In genomic region chr5:118561086-118561987, GRCm38 (mm10) we compare ENCODE assay signal across 8 mouse cellular contexts. TPM values are rescaled to one million over a fixed set of nuclear protein-coding genes. Genes with fewer than 3 reads are reported as not detected.
DNase-seq lines count a peak whose midpoint lies in the region; ATAC-seq and TF ChIP-seq lines count a peak whose summit lies in the region.

No protein-coding gene starts in this region.

- H3K4me1 ChIP-seq in kidney, adult 2 months (ENCODE audit: control insufficient read depth, insufficient read depth, low read length), result peaks cover 11% of the 10 kb centered on the region
- H3K4me1 ChIP-seq in liver, postnatal 0 days (ENCODE audit: insufficient read depth), result peaks cover 43% of the 10 kb centered on the region
- peaks cover 45% of the 10 kb centered on the region for H3K4me1 ChIP-seq in neural tube, embryonic 15.5 days

- 10% methylated on average over 57 of the region's 59 CpGs for WGBS in kidney, adult 2 months
- WGBS in liver, postnatal 0 days (ENCODE audit: insufficient replicate concordance), result under 1% methylated on average over 59 of the region's 59 CpGs
- WGBS in neural tube, embryonic 15.5 days, result under 1% methylated on average over 54 of the region's 59 CpGs

- no peak; the same call in 1 of the 2 replicates for TF ChIP-seq CTCF in layer of hippocampus, adult 2 months (conservative IDR thresholded peaks at IDR 0.05)
- no peak for TF ChIP-seq CTCF in kidney, adult 2 months (conservative IDR thresholded peaks at IDR 0.05; ENCODE audit: insufficient read depth, insufficient read length, low read depth, low read length)
- no peak for TF ChIP-seq CTCF in liver, postnatal 0 days (IDR thresholded peaks at IDR 0.05; ENCODE audit: low read depth)

- H3K9ac ChIP-seq in liver, postnatal 0 days (replicated peaks), result peak overlapping the region; percentile 82
- peak overlapping the region; percentile 91 for H3K9ac ChIP-seq in neural tube, embryonic 15.5 days (replicated peaks)

- no peaks in the 10 kb centered on the region for H3K36me3 ChIP-seq in kidney, adult 2 months (ENCODE audit: control insufficient read depth, insufficient read depth, low read length)
- H3K36me3 ChIP-seq in liver, postnatal 0 days (replicated peaks; ENCODE audit: insufficient read depth, low read length), result no peaks in the 10 kb centered on the region
- H3K36me3 ChIP-seq in neural tube, embryonic 15.5 days, result no peaks in the 10 kb centered on the region

- no peak for TF ChIP-seq POLR2A in kidney, adult 2 months (IDR thresholded peaks at IDR 0.05; ENCODE audit: low read depth, low read length)

- no peak for ATAC-seq in liver, postnatal 0 days
- peak; percentile 9; the same call in 1 of the 2 replicates for ATAC-seq in neural tube, embryonic 15.5 days (ENCODE audit: low FRiP score)

- no peak for TF ChIP-seq EP300 in liver, postnatal 0 days (IDR thresholded peaks at IDR 0.05; ENCODE audit: low read depth)

- peak overlapping the region; percentile 81 for H3K4me3 ChIP-seq in layer of hippocampus, adult 2 months
- H3K4me3 ChIP-seq in kidney, adult 2 months (ENCODE audit: insufficient read depth, low read depth, low read length), result peak overlapping the region; percentile 54
- peak overlapping the region; percentile 82 for H3K4me3 ChIP-seq in liver, postnatal 0 days (ENCODE audit: low read depth, low read length)
- peak overlapping the region; percentile 84 for H3K4me3 ChIP-seq in neural tube, embryonic 15.5 days (replicated peaks)

- H3K27me3 ChIP-seq in kidney, adult 2 months (replicated peaks; ENCODE audit: control insufficient read depth, insufficient read depth, low read length), result no peaks in the 10 kb centered on the region
- H3K27me3 ChIP-seq in liver, postnatal 0 days (ENCODE audit: insufficient read depth, low read length), result no peaks in the 10 kb centered on the region
- peaks cover 4% of the 10 kb centered on the region; the same call in 1 of the 2 replicates for H3K27me3 ChIP-seq in neural tube, embryonic 15.5 days (replicated peaks)

- peak in 1 of 2 experiments; percentile 29 for DNase-seq in layer of hippocampus, adult 2 months (ENCODE audit: low spot score in 2 of 2)
- DNase-seq in layer of hippocampus, adult 9-10 months (ENCODE audit: low spot score), result no peak
- peak; percentile 53 for DNase-seq in c-Kit-positive CD71-positive TER-119-negative erythroid progenitor cells, embryonic 14.5 days (ENCODE audit: low read depth)
- DNase-seq in gastrocnemius, postnatal 14 days, result peak; percentile 44
- peak; percentile 50 for DNase-seq in kidney, adult 2 months
- DNase-seq in liver, postnatal 0 days, result peak; percentile 59
- DNase-seq in thymus, postnatal 4 days, result peak; percentile 73

- H3K27ac ChIP-seq in layer of hippocampus, adult 2 months, result peak overlapping the region; percentile 93
- H3K27ac ChIP-seq in kidney, adult 2 months (ENCODE audit: insufficient read depth, low read depth, low read length), result no peak overlapping the region
- peak overlapping the region; percentile 97 for H3K27ac ChIP-seq in liver, postnatal 0 days (ENCODE audit: low read depth)
- peak overlapping the region; percentile 99 for H3K27ac ChIP-seq in neural tube, embryonic 15.5 days (replicated peaks)

- no peaks in the 10 kb centered on the region for H3K9me3 ChIP-seq in liver, postnatal 0 days (ENCODE audit: low read length)
- H3K9me3 ChIP-seq in neural tube, embryonic 15.5 days (replicated peaks), result no peaks in the 10 kb centered on the region

- peak overlapping the region; percentile 86 for H3K4me2 ChIP-seq in liver, postnatal 0 days (ENCODE audit: low read depth, low read length)
- H3K4me2 ChIP-seq in neural tube, embryonic 15.5 days, result peak overlapping the region; percentile 67

- intact Hi-C loops in gastrocnemius, postnatal 14 days (cut with DNase I; ENCODE audit: low total_unique reads), result loop anchor here (10.0 kb wide), 1 partner anchor 197 kb away; no protein-coding TSS in a partner anchor

RNA-seq across cellular contexts. Expression of gene Med13l, which starts 0.9 kb away (rescaled TPM):
- 100 to 1,000 TPM; 121 to 128 TPM for total RNA-seq in layer of hippocampus, adult 2 months (2021)
- 10 to 100 TPM; 22.0 to 24.1 TPM for total RNA-seq in gastrocnemius, postnatal 14 days (2021)
- polyA plus RNA-seq in kidney, adult 2 months (2012; rRNA removed), result 10.7 and 11.3 TPM in 2 replicates
- polyA plus RNA-seq in liver, postnatal 0 days (2015; fragmentation: Nextera tagmentation; extraction: Ambion mirVana), result 4.5 and 5.9 TPM in 2 replicates
- polyA plus RNA-seq in neural tube, embryonic 15.5 days (2015; fragmentation: Nextera tagmentation; extraction: Ambion mirVana), result 11.5 and 12.3 TPM in 2 replicates
